ENCODE assay signal across 8 mouse cellular contexts in genomic region chr7:105399935-105400624, GRCm38 (mm10). TPM values are rescaled to one million over a fixed set of nuclear protein-coding genes. Genes with fewer than 3 reads are reported as not detected.
DNase-seq lines count a peak whose midpoint lies in the region; ATAC-seq and TF ChIP-seq lines count a peak whose summit lies in the region.

TSS of gene Fam160a2 (minus strand) at chr7:105400054.

- ATAC-seq in embryonic facial prominence, embryonic 13.5 days (ENCODE audit: insufficient number of reproducible peaks, insufficient read depth, low FRiP score, low TSS enrichment, low read depth): peak; percentile 99
- ATAC-seq in limb, embryonic 12.5 days (ENCODE audit: insufficient number of reproducible peaks, insufficient read depth, low FRiP score, low TSS enrichment, low read depth): peak; percentile 100
- peak; percentile 99 for ATAC-seq in midbrain, embryonic 15.5 days (replicated peaks)

- TF ChIP-seq CTCF in kidney, adult 2 months (conservative IDR thresholded peaks at IDR 0.05; ENCODE audit: insufficient read depth, insufficient read length, low read depth, low read length): 0 out of 2 replicates have a peak, but pooled peaks have one; percentile 4
- no peak for TF ChIP-seq CTCF in spleen, adult 2 months (IDR thresholded peaks at IDR 0.05; ENCODE audit: extremely low read depth, insufficient read depth, insufficient read length, insufficient replicate concordance)

- peak within 1 kb of the TSS; percentile 91 for H3K9ac ChIP-seq in embryonic facial prominence, embryonic 13.5 days
- peak within 1 kb of the TSS; percentile 84 for H3K9ac ChIP-seq in limb, embryonic 12.5 days (replicated peaks)
- peak within 1 kb of the TSS; percentile 83 for H3K9ac ChIP-seq in midbrain, embryonic 15.5 days

- H3K4me1 ChIP-seq in embryonic facial prominence, embryonic 13.5 days: peaks cover 9% of the 10 kb centered on the region
- H3K4me1 ChIP-seq in kidney, adult 2 months (ENCODE audit: control insufficient read depth, insufficient read depth, low read length): peaks cover 7% of the 10 kb centered on the region; the same call in 1 of the 2 replicates
- H3K4me1 ChIP-seq in limb, embryonic 12.5 days (replicated peaks): peaks cover 9% of the 10 kb centered on the region
- peaks cover 27% of the 10 kb centered on the region for H3K4me1 ChIP-seq in midbrain, embryonic 15.5 days
- peaks cover 2% of the 10 kb centered on the region; the same call in 1 of the 2 replicates for H3K4me1 ChIP-seq in spleen, adult 2 months (ENCODE audit: control insufficient read depth, insufficient read depth, insufficient read length)

- no peaks in the 10 kb centered on the region for H3K9me3 ChIP-seq in embryonic facial prominence, embryonic 13.5 days
- H3K9me3 ChIP-seq in limb, embryonic 12.5 days: no peaks in the 10 kb centered on the region
- H3K9me3 ChIP-seq in midbrain, embryonic 15.5 days: no peaks in the 10 kb centered on the region

- WGBS in embryonic facial prominence, embryonic 13.5 days: under 1% methylated on average over 54 of the region's 55 CpGs
- WGBS in kidney, adult 2 months: 1% methylated on average over 55 of the region's 55 CpGs
- under 1% methylated on average over 55 of the region's 55 CpGs for WGBS in limb, embryonic 12.5 days
- under 1% methylated on average over 54 of the region's 55 CpGs for WGBS in midbrain, embryonic 15.5 days
- WGBS in spleen, adult 2 months: 1% methylated on average over 55 of the region's 55 CpGs

- no peaks in the 10 kb centered on the region for H3K27me3 ChIP-seq in embryonic facial prominence, embryonic 13.5 days
- no peaks in the 10 kb centered on the region for H3K27me3 ChIP-seq in kidney, adult 2 months (replicated peaks; ENCODE audit: control insufficient read depth, insufficient read depth, low read length)
- H3K27me3 ChIP-seq in limb, embryonic 12.5 days: no peaks in the 10 kb centered on the region
- H3K27me3 ChIP-seq in midbrain, embryonic 15.5 days (replicated peaks): no peaks in the 10 kb centered on the region
- H3K27me3 ChIP-seq in spleen, adult 2 months (ENCODE audit: control insufficient read depth, insufficient read depth, low read length): no peaks in the 10 kb centered on the region

- H3K27ac ChIP-seq in embryonic facial prominence, embryonic 13.5 days: peak within 1 kb of the TSS; percentile 72
- H3K27ac ChIP-seq in kidney, adult 2 months (ENCODE audit: insufficient read depth, low read depth, low read length): peak within 1 kb of the TSS; percentile 67
- H3K27ac ChIP-seq in limb, embryonic 12.5 days: peak within 1 kb of the TSS; percentile 82
- H3K27ac ChIP-seq in midbrain, embryonic 15.5 days: peak within 1 kb of the TSS; percentile 81
- peak within 1 kb of the TSS; percentile 74 for H3K27ac ChIP-seq in spleen, adult 2 months (ENCODE audit: insufficient read depth, low read length)

- peak within 1 kb of the TSS; percentile 75 for H3K4me3 ChIP-seq in embryonic facial prominence, embryonic 13.5 days
- H3K4me3 ChIP-seq in kidney, adult 2 months (ENCODE audit: insufficient read depth, low read depth, low read length): peak within 1 kb of the TSS; percentile 78
- peak within 1 kb of the TSS; percentile 80 for H3K4me3 ChIP-seq in limb, embryonic 12.5 days (replicated peaks)
- H3K4me3 ChIP-seq in midbrain, embryonic 15.5 days: peak within 1 kb of the TSS; percentile 79
- H3K4me3 ChIP-seq in spleen, adult 2 months (ENCODE audit: extremely low read depth, insufficient read depth, insufficient read length): peak within 1 kb of the TSS; percentile 89

- peak; percentile 29 for TF ChIP-seq POLR2A in kidney, adult 2 months (IDR thresholded peaks at IDR 0.05; ENCODE audit: low read depth, low read length)
- no peak for TF ChIP-seq POLR2A in spleen, adult 2 months (IDR thresholded peaks at IDR 0.05; ENCODE audit: low read depth, low read length)

- 0 out of 2 replicates have a peak, but pooled peaks cover 3% of the 10 kb centered on the region for H3K36me3 ChIP-seq in embryonic facial prominence, embryonic 13.5 days
- H3K36me3 ChIP-seq in kidney, adult 2 months (ENCODE audit: control insufficient read depth, insufficient read depth, low read length): no peaks in the 10 kb centered on the region
- H3K36me3 ChIP-seq in limb, embryonic 12.5 days: no peaks in the 10 kb centered on the region
- no peaks in the 10 kb centered on the region for H3K36me3 ChIP-seq in midbrain, embryonic 15.5 days (replicated peaks)
- no peaks in the 10 kb centered on the region for H3K36me3 ChIP-seq in spleen, adult 2 months (ENCODE audit: control insufficient read depth, insufficient read depth, low read length)

- DNase-seq in 3134 (ENCODE audit: extremely low read depth, insufficient read length, low spot score): peak; percentile 98
- DNase-seq in adrenal gland, postnatal 36 days: peak; percentile 100
- DNase-seq in heart, adult 18-20 months: peak; percentile 100
- DNase-seq in kidney, adult 2 months: peak; percentile 100
- DNase-seq in spleen, adult 2 months (ENCODE audit: low read depth in 1 of 2, low spot score in 2 of 2): peak; percentile 90 to 98

- peak within 1 kb of the TSS; percentile 85 for H3K4me2 ChIP-seq in embryonic facial prominence, embryonic 13.5 days
- peak within 1 kb of the TSS; percentile 75 for H3K4me2 ChIP-seq in limb, embryonic 12.5 days
- H3K4me2 ChIP-seq in midbrain, embryonic 15.5 days: peak within 1 kb of the TSS; percentile 76

RNA-seq across cellular contexts. Expression of gene Fam160a2, which starts in this region (rescaled TPM):
- 10 to 100 TPM; 25.9 to 27.1 TPM for total RNA-seq in adrenal gland, postnatal 36 days (2021)
- polyA plus RNA-seq in embryonic facial prominence, embryonic 13.5 days (2015; fragmentation: Nextera tagmentation; extraction: Ambion mirVana): 41.8 and 48.3 TPM in 2 replicates
- 10 to 100 TPM; 15.5 to 16.1 TPM for total RNA-seq in heart, adult 18-20 months (2021)
- polyA plus RNA-seq in kidney, adult 2 months (2012; rRNA removed): 39.6 and 50.2 TPM in 2 replicates
- polyA plus RNA-seq in limb, embryonic 12.5 days (2016; fragmentation: Nextera tagmentation; extraction: Ambion mirVana): 45.5 and 47.8 TPM in 2 replicates
- polyA plus RNA-seq in midbrain, embryonic 15.5 days (2015; fragmentation: Nextera tagmentation; extraction: Ambion mirVana): 51.8 and 52.7 TPM in 2 replicates
- polyA plus RNA-seq in spleen, adult 2 months (2012; rRNA removed): 36.2 and 38.6 TPM in 2 replicates

Comparison
In these comparisons a context has a peak if more than half of its experiments do, and no peak if none do; other contexts are left out.
1. Peak in every context shown above with its lines: DNase-seq, ATAC-seq, H3K4me3 ChIP-seq and H3K27ac ChIP-seq.